In the genomic region with DNA sequence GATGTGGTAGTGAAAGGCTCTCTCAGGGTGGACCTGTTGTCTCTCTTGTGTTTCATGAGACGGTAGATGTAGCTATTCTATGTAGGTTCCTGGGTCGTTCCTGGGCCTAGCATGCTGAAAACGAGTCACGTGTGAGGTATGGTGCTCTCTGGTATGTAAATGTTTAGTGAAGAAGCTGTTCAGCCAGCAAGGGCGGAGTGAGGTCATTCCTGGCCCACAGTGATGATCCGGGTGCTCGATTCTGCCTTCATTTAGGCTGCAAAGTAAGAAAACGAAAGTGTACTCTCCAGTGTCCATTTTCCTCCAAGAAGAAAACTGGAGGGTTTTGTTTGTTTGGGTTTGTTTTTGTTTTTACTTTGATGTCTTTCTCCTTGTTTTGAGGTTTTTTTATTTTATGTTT, we compare ENCODE assay signal across 29 mouse cellular contexts. TPM values are rescaled to one million over a fixed set of nuclear protein-coding genes. Genes with fewer than 3 reads are reported as not detected.
"Had no signal": no experiment of that assay in that cellular context is flagged by ENCODE, and none has a peak within 500 bp of the region (broad histone marks: within the 10 kb centered on the region; RNA-seq: fewer than 3 reads in every experiment).

No protein-coding gene starts in this region.

- H3K4me2 ChIP-seq: limb, embryonic 12.5 days; limb, embryonic 15.5 days; liver, embryonic 11.5 days; lung, embryonic 15.5 days; midbrain, embryonic 12.5 days; midbrain, embryonic 15.5 days; neural tube, embryonic 12.5 days; neural tube, embryonic 15.5 days had no signal

- H3K9me3 ChIP-seq: limb, embryonic 12.5 days; limb, embryonic 15.5 days; lung, embryonic 15.5 days; midbrain, embryonic 12.5 days; midbrain, embryonic 15.5 days; neural tube, embryonic 12.5 days; neural tube, embryonic 15.5 days had no signal

- H3K27me3 ChIP-seq: limb, embryonic 12.5 days; limb, embryonic 15.5 days; lung, embryonic 15.5 days; midbrain, embryonic 12.5 days; midbrain, embryonic 15.5 days; neural tube, embryonic 12.5 days; neural tube, embryonic 15.5 days had no signal

- H3K4me3 ChIP-seq: limb, embryonic 12.5 days; limb, embryonic 15.5 days; lung, embryonic 15.5 days; midbrain, embryonic 12.5 days; midbrain, embryonic 15.5 days; neural tube, embryonic 12.5 days; neural tube, embryonic 15.5 days had no signal

- ATAC-seq: liver, postnatal 0 days; midbrain, embryonic 15.5 days had no signal

- DNase-seq: kidney, adult 18-20 months; kidney, adult 9 months; kidney, postnatal 14 days; kidney, postnatal 4 days; left cerebral cortex, postnatal 4 days; liver, postnatal 0 days; right cerebral cortex, adult 18-20 months; right cerebral cortex, postnatal 14 days; right cerebral cortex, postnatal 4 days; thymus, postnatal 25 days had no signal

- H3K4me1 ChIP-seq: limb, embryonic 12.5 days; midbrain, embryonic 12.5 days; midbrain, embryonic 15.5 days; neural tube, embryonic 12.5 days; neural tube, embryonic 15.5 days had no signal

- H3K36me3 ChIP-seq: limb, embryonic 12.5 days; limb, embryonic 15.5 days; lung, embryonic 15.5 days; midbrain, embryonic 12.5 days; midbrain, embryonic 15.5 days; neural tube, embryonic 12.5 days; neural tube, embryonic 15.5 days had no signal

- H3K9ac ChIP-seq: limb, embryonic 12.5 days; limb, embryonic 15.5 days; liver, embryonic 14.5 days; liver, postnatal 0 days; lung, embryonic 15.5 days; midbrain, embryonic 12.5 days; midbrain, embryonic 15.5 days; neural tube, embryonic 12.5 days; neural tube, embryonic 15.5 days had no signal

- H3K27ac ChIP-seq: limb, embryonic 12.5 days; limb, embryonic 15.5 days; liver, embryonic 14.5 days; lung, embryonic 15.5 days; macrophage; midbrain, embryonic 12.5 days; midbrain, embryonic 15.5 days; neural tube, embryonic 12.5 days; neural tube, embryonic 15.5 days; stomach, postnatal 0 days had no signal

RNA-seq across cellular contexts. Expression of gene Best3, which starts 7.9 kb away (rescaled TPM):
- total RNA-seq: megakaryocyte, adult 5-6 weeks had no signal
- polyA plus RNA-seq: liver, embryonic 11.5 days; liver, embryonic 14.5 days; liver, postnatal 0 days; stomach, embryonic 14.5 days; thymus, postnatal 0 days had no signal

RNA-seq across cellular contexts. Expression of gene Gm10271, which starts 21.6 kb away (rescaled TPM):
- total RNA-seq: layer of hippocampus, adult 18-20 months; layer of hippocampus, postnatal 14 days; left cerebral cortex, adult 8-10 months; left cerebral cortex, postnatal 14 days; left cerebral cortex, postnatal 4 days; megakaryocyte, adult 5-6 weeks had no signal
- polyA plus RNA-seq: kidney, embryonic 16.5 days; limb, embryonic 12.5 days; limb, embryonic 15.5 days; liver, embryonic 11.5 days; liver, embryonic 14.5 days; liver, postnatal 0 days; lung, embryonic 15.5 days; macrophage; midbrain, embryonic 12.5 days; midbrain, embryonic 15.5 days; neural tube, embryonic 12.5 days; neural tube, embryonic 15.5 days; stomach, embryonic 14.5 days; stomach, postnatal 0 days; thymus, postnatal 0 days had no signal

RNA-seq across cellular contexts. Expression of gene Lrrc10, which starts 51.2 kb away (rescaled TPM):
- total RNA-seq: layer of hippocampus, adult 18-20 months; left cerebral cortex, postnatal 14 days; left cerebral cortex, postnatal 4 days; megakaryocyte, adult 5-6 weeks had no signal
- polyA plus RNA-seq: kidney, embryonic 16.5 days; limb, embryonic 15.5 days; liver, embryonic 14.5 days; liver, postnatal 0 days; macrophage; midbrain, embryonic 12.5 days; midbrain, embryonic 15.5 days; neural tube, embryonic 12.5 days; neural tube, embryonic 15.5 days; stomach, embryonic 14.5 days; stomach, postnatal 0 days; thymus, postnatal 0 days had no signal
